Mouse (Mus musculus) cerebellum, adult 9-10 months (tissue): Measurements from ENCODE around the gene Pdlim7.

Experiments
- DNase-seq: peaks from one replicate; pipeline ENCODE4 v3.0.0; 2022

The Pdlim7 gene

DNA sequence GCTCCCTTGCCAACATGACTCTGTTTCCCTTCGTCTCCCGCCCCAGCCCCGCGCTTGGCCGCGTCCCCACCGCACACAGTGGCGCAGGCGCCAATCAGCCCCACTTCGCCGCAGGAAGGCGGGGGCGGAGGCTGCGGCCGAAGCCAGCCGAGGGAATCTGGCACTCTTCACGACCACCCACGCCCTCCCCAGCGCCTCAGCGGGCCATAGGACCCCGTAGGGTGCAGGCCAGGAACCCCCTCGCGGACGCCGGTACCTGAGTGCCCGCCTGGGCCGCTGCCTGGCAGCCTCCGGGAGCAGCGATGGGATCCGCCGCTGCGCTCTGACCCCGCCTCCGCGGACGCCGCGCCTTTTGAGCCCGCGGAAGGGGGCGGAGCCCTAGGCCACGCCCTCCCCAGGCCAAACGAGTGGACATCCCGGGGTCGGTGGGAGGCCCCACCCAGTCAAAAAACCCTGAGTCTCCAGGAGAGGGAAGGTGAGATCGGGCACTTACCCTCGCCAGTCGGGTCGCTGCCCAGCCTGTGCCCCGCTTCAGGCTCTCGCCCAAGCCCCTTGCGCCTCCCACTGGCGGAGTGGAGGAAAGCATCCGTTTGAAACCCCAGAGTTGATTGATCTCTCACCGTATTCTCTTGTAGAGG is at the start of gene Pdlim7:
Gene Pdlim7 (minus strand): TSS at position 566 of the 638 bp plus-strand sequence.
- DNase-seq: peak; percentile 90

DNA sequence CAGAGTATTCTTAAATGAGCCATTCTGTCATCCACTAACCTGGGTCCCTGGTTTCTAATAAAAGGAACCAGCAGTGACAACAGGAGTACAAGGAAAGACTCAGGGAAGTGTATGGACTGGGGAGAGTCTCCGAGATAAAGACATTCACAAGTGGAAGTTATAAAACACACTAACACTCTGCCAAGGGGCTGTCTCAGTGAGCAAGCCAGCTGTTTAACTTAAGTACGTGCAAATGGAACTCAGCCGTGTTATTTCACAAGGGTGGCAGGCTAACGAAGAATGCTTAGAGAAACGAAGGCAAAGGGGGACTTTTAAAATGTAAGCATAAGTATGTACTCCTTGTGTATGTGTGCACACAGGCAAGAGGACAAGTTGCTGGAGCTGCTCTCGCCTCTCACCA is 44.0 kb upstream of the Pdlim7 start:
- no peak for DNase-seq

DNA sequence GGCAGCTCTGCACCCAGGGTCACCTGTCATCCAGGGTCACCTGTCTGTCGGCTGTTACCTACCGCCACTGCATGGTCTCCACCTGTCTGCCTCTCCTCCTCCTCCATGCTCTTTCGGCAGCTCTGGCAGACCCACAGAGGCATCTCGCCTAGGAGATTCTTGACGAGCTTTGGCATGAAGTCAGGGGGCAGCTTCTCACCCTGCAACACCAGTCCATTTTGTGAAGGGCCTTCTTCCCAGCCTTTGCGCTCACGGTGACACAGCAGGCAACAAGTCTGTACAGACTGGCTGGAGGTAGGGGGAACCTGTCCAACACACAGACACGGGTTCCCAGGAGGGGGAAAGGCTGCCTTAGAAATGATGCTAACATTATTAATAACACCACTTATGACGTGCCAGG is 42.4 kb upstream of the Pdlim7 start:
- DNase-seq: no peak

DNA sequence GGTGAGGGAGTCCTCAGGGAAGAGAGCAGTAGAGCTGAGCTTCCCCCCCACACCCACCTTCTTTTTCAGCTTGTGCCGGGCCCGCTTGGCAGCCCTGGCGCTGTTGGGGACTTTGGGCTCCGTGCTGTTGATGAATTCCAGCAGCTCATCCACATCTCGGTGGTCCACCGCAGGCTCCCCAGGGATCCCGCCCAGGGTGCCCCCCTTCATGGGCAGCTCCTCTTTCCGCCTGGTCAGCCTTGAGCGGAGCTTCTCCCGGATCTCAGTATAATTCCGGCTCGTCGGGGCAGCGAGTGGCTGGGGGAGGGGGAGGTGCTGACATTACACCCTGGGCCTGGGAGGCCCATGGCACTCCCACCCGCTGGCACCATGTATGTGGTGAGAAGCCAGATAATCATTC is 35.6 kb upstream of the Pdlim7 start:
- DNase-seq: no peak

DNA sequence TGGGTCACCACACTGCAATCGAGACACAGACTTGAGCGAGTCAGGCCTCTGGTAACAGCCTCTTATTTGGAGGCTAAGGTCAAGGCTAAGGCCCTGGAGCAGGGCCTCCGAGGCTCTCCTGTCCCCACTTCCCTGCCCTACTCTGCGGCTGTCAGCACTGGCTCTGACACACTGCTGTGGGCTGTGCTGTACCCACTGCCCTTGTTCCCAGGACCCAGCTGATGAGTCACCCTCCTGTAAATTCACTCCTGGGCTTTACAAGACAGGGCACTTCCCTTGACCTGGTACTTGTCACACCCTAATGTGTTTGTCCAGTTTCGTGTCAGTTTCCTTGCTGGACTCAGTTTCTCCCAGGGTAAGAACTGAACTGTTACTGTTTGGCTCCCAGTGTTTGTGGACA is 35.0 kb upstream of the Pdlim7 start:
- DNase-seq: no peak

DNA sequence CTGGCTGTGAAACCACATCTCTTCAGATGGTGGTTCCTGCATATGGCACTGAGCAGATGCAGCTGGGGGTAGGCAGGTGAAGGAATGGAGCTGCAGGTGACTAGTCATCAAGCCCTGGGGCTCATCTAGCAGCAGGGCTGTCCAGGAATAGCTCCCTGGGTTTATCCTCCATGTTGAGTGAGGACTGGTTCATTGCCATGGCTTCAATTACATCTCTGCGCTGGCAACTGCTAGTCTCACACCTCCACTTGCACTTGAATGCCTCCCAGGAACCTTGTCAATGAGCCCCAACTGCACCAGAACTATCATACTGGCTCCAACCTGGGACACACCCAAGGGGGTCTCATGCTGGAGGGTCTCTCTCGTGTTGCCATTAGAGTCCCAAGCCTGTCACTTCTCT is 34.4 kb upstream of the Pdlim7 start:
- DNase-seq: no peak

DNA sequence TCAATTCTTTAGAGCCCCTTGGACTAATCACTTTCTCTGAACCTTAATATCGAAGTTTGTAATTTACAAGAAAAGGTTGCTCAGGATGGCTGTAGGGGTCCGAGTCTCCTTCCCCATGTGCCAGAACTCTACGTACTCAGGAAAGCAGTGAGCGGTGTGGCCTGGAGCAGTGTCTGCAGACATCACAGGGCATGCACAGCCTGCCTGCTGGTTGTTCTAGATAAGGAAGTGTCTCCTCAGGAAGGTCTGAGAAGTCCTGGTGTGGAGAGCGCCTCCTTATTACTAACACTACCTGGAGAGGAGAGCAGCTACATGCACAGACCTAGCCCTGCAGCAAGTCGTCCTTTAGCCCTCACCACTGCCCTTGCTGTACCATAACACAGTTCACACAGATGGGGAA is 31.3 kb upstream of the Pdlim7 start:
- no peak for DNase-seq

DNA sequence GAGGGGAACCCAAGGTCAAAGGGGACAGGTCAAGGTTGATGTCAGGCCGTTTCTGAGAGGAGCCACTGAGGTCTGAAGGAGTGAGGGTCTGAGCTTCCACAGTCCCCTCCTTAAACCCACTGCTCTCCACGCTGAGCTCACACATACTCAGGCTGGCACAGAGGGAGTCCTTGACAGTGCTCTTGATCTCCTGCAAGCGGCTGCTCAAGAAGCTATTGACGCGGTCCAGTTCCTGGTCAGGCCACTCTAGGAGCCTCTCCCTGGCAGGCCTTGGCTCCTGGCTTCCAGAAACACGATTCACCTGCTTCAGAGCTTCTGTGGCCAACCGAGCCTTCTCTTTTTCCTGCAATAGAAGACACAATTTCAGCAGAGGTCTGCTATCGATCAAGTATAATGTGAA is 30.0 kb upstream of the Pdlim7 start:
- DNase-seq: no peak

DNA sequence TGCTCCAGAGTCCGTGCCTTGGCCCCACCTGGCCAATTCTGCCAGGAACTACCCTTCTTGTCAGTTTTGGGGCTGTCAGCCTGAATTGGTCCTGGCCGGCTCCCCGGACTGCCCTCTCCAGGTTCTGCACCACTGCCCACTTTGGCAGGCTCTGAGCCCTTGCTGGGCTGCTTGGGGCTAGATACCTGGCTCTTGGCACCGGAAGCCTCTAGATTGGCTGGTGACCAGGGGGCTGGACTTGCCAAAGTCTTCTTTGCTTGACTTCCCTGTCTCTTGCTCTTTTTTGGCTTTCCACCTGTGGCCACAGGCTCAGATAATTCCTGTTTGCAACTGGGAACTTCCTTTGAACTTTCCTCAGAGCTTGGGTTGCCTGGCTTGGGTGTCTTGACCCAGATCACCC is 29.4 kb upstream of the Pdlim7 start:
- no peak for DNase-seq

DNA sequence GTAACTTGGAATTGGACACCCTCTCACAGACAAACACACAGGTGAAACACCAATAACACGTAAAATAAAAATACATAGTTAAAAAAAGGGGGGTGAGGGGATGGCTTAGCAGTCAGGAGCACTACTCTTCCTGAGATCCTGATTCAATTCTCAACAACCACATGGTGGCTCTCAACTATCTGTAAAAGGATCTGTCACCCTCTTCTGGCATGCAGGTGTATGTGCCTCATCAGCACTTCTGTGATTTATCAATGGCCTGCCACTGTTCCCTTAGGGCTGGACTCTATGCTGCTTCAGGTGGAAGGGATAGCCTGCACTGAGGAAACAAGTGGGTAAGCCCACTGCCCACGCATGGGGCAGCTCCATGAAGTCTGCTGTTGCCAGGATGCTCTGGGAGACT is 27.5 kb upstream of the Pdlim7 start:
- DNase-seq: no peak

DNA sequence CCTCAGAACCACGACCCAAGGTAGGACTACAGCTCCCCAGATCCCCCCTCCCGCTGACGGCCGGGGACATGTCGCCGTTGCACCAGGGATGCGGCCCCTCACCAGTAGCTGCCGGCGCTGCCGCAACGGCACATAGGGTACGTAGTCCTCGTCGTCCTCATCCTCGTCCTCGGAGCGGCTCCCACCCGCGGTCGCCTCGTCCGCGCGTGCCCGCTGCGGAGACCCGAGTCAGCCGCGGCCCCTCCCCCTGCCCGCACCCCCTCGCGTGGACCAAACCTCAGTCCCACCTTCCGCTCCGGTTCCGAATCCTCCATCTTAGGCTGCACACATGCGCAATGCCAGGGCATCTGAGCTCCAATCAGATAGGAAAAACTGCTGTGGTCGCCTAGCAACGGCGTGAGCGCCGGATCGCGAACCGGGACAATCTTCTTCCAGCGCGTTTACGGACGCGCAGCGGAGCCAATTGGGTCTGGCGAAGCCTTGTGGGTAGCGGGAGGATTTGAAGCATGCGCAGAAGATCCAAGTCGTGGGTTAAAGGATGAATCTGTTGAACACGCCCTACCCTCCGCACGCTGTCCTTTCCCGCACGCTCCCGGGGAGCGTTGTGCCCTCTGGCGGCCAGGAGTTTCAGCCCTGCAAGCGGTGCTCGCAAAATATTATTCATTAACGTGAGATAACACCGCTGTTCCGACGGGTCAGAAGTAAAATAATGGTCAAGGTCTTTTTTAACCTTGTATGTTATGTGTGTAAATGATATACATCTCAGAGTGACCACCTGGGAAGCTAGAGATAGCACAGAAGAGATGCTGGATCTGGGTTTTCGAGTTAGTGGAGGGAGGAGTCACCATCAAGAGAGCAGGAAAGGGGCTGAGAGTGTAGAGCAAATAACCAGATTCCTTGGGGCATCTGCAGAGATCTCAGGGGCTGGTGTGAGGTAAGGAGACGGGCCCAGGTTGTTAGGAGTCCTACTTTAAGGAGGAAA is 23.0 kb upstream of the Pdlim7 start, which contains the start of gene Ddx41:
Gene Ddx41 (minus strand): TSS at position 465 of the 982 bp plus-strand sequence.
- peak; percentile 100 for DNase-seq

DNA sequence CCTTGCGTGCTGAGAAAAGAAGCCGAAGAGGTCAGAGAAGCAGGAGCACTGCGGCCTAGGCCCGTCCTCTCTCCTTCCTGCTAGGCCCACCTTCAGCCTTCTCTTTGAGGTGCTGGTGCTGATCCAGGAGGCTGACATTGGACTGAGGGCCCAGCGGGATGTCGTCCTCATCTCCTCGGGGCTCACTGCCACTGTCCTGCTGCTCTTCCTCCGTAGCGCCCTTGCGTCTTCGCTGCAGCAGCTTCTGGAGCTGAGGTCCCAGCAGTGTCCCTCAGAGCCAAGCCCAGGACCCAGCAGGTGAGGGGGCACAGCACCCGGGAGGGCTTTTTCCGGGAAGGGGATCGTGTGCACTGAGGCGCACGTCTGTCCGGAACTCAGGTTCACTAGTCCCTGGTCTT is 22.3 kb upstream of the Pdlim7 start:
- DNase-seq: peak; percentile 57

DNA sequence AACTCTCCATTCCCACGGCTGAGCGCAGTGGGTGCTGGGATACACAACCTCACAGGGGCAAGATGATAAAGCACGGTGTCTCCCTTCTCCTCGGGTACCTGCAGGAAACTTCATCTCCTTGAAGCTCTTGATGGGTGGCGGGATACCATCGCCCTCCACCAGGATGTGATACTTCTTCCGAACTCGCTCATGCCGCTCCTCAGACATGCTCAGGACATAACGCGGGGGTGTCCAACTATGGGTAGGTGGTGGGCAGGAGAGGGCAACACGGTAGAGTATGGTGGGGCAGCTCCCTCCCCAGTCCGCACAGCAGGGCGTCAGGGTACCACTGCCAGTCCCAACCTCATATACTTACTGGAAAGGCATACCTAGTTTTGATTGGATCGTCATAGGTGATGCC is 21.7 kb upstream of the Pdlim7 start:
- peak; percentile 61 for DNase-seq

DNA sequence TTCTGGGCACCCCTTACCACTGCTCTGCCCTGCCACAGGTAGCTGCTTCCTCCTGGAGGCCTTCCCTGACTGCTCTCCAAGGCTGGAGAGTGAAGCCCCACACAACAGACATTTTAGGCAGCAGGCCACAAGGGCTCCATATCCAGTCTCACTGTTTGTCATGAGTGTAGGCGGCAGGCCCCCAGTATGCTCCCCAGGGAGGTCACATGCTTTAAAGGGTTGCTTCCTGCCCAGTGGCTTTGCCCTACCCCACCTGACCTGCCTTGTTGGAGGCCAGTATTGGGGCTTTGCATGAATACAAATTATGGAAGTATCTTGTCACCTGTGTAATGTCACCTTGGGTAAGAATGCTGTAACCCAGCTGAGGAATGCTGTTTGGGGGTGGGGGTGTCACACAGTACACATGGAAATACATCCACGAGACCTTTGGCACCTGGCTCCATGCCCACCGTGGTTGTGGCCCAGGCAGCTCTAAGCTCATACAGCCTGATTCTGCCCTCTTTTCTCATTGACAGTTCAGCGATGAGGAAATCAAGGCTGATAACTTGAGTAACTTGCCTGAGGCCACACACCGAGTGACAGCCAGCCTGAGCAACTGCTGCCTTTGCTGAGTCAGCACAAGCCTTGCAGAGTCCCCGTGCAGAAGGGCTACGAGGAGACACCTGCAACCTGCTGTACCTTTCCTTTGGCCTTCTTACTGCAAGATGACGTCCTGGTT is 15.9 kb upstream of the Pdlim7 start, which contains the start of gene Dok3:
Gene Dok3 (minus strand): TSS at position 99 of the 718 bp plus-strand sequence.
- DNase-seq: no peak

DNA sequence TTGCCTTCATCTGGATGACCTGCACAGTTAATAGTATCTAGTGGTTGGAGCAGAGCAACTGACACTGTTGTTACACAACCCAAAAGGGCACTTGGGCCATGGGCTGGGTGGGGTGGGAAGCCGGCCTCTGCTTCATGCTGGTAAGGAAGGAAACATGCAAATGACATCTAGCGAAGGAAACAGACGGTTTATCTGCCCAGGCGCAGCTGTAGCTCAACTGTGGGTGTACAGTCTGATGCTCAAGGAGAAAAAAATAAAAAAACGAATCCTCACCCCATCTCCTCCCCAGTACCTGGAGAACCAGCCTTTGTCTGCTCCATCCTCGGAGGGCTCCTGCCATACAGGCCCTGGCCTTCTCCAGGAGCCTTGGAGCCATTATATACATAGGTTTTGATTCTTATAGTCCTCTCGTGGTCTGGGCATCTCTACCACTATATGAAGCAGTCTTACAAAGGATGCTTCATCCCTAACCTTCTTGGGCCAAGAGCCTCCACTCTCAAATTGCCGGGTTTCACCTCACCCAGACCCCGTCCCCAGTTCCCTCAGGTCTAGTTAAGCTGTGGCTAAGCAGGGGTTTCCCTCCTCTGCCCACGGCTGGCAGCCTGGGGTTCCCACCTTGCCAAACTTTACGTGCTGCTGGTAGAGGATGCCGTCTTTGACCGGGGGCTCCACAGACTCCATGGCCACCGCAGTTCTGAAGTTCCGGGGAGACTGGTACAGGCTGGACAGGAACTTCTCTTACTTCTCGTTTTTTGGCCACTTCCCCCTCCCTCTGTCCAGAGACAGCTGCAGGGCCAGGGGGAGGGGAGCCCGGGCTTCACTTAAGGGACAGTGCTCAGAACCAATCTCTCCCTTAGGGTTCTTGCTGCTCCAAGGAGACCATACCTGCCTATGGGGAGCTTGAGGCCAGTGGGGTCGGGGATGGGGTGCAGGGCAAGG is 14.6 kb upstream of the Pdlim7 start:
- no peak for DNase-seq

DNA sequence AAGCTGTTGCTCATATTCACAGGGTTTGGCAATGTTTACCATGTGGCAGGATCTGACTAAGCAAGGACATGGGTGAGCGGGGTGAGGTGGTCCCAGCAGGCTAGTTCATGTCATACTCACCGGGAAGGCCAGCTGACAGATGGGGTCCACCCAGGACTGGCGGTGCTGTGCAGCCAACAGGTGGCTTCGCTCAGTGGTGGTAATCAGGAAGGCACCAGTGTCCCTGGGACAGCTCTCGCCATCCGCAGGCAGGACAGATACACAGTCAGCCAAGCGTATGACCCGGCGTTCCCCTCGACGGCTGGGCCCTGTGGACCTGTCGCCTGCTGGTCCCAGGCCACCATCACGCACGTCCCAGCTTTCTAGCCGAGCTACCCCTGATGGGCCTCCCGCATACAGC is 13.7 kb upstream of the Pdlim7 start:
- DNase-seq: no peak

DNA sequence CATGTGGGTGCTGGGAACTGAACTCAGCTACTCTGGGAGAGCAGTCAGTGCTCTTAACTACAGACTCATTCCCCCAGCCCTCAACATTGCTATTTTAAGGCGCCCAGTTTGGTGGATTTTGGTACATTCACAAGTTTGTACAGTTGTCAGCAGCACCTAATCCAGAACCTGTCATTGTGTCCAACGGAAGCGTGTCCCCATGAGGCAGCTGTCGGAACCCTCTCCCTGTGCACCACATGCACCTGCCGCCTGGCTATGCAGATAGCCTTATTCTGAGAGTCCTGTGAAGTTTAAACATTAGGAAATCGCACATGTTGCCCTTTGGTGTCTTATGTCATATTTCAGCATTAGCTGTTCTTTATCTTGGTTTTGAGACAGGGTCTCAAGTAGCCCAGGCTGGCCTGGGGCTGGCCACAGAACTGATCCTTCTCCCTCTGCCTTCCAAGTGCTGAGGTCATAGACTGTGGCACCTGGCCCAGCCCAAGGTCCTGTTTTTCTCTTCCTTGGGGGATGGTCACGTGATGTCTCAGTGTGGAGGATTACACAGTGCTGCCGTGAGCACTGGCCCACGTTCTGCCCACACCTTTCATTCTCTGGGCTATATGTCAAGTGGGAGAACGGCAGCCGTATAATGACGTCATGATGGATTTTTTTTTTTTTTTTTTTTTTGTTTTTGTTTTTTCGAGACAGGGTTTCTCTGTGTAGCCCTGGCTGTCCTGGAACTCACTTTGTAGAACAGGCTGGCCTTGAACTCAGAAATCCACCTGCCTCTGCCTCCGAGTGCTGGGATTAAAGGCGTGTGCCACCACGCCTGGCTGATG is 12.5 kb upstream of the Pdlim7 start:
- DNase-seq: no peak

DNA sequence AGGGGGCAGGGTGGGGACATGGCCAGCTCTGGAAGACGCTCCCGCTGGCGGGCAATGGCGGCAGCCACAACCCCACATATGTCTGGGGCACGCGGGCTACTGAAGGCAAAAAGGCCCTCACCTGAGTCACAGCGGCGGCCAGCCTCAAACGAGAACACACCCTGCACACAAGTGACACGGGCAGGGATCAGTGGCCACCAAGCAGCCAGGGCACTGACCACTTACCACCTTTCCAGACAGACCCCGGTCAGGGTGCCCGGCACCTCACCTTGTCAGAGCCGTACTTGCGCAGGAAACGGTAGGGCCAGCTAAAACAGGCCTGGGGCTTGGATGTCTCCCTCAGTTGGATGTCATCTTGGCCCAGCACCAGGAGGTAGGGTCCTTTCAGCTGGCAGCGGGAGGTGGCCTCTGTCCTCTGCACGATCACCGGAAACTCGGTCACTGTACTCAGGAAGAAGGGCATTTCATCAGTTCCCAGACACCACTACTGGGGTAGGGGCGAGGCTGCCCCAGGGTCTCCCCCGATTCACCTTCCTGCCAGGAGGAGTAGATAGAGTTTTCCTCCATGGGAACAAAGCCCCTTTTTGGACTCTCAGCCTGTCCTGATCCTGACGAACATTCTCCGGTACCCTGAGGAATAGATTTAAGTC is 10.6 kb upstream of the Pdlim7 start:
- DNase-seq: no peak

DNA sequence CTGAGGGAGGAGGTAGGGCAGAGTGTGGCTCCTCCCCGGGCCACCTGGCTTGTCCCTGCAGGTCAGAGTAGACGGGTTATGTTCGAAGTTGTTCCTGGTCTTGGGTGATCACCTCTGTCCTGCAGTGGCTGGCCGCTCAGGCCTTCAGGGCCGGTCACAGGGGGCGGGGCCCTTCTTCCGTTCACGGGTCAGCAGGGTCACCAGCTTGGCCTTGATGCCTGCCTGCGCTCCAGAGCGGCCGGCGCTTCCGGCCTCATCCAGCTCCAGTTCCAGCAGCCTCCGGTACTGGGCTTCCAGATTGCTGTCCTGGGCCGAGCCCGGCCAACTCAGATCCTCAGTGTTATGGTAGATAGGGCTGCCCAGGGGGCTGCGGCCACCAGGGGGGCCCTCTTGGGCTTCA is 9.8 kb upstream of the Pdlim7 start:
- no peak for DNase-seq

DNA sequence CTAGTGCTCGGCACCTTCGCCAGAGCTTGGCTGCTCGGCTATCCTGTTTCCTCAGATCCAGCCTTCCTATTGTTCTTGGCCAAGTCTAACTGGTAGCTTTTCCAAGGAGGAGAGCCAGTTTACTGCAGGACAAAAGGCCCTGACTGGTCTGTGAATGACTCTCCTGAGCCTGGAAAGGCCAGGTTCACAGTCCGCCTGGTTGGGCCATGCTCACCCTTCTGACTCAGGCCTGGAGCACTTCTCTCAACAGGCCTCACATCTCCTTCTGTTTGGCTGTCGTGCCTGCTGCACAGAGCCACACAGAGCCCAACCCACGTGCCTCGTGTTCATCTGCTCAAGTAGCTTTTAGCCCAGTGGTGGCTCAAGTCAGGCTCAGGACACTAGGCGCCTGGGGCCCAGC is 9.3 kb upstream of the Pdlim7 start:
- no peak for DNase-seq

DNA sequence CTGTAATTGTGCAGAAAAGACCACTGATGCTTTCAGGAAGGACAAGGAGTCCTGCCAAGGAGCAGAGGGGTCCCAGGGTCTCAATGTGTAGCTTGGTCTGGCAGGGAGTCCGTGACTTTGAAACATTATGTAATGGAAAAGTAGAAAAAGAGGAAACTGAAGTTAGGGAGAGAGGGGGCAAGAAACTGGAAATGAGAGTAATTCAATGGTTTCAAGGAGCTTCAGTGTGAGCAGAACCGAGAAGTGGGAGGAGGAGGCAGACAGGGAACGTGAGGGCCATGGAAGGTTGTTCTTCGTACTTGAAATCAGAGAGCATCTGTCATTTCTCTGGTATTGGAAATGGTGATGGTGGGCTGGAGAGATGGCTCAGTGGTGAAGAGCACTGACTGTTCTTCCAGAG is 6.1 kb upstream of the Pdlim7 start:
- DNase-seq: no peak
